Mouse (Mus musculus) myocyte (in vitro differentiated cells): ENCODE data around the gene Tnxb.

Experiments
- CEBPB ChIP-seq: IDR thresholded peaks from 2 replicates; pipeline ENCODE4 v1.6.1; 2011; ENCODE audit warnings: mild to moderate bottlenecking, moderate library complexity; ENCODE audit not compliant: poor library complexity, insufficient read depth, severe bottlenecking
- MYOG ChIP-seq, 3 experiments: IDR thresholded peaks; one replicate each; pipeline ENCODE4 v1.6.1; 2011; ENCODE audit warnings: control low read depth in 2 of 3, low read depth in 2 of 3, mild to moderate bottlenecking in 2 of 3; ENCODE audit not compliant: insufficient read length in 2 of 3, control insufficient read depth in 1 of 3, insufficient read depth in 1 of 3
- POLR2A ChIP-seq: IDR thresholded peaks from one replicate; pipeline ENCODE4 v1.6.1; 2011; ENCODE audit warnings: low read depth, mild to moderate bottlenecking, control low read depth, moderate library complexity; ENCODE audit not compliant: insufficient read length
- POLR2AphosphoS2 ChIP-seq: IDR thresholded peaks from one replicate; pipeline ENCODE4 v1.6.1; 2011; ENCODE audit warnings: low read depth, control low read depth; ENCODE audit not compliant: insufficient read length
- USF1 ChIP-seq: IDR thresholded peaks from one replicate; pipeline ENCODE4 v1.6.1; 2011; ENCODE audit warnings: low read depth, mild to moderate bottlenecking, control low read depth, moderate library complexity

DNA sequence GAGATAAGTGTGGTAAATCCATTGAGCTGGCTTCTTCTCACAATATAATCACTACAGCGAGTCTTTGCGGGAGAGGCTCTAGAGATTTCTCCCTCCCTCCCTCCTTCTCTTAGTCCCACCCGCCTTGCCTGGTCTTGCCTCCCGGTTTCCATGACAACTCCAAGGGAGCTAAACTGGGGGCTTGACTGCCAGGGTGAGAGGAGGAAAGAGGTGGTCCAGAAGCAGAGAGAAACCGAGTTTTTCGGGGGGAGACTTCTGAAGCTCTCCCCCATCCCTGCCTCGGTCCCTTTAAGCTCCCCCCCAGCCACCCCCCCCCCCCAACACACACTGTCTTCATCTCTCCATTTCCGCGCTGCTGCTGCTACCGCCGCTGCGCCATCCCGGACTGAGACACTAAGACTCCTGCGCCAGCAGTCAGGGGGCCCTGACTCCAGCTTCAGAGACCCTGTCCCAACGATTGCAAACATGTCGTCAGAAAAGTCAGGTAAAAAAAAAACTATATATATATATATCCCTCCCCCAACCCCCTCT lies 41.0 kb upstream of the Tnxb start, which contains the start of gene Prrt1:
- TF ChIP-seq POLR2A (no peak), CEBPB (no peak), POLR2AphosphoS2 (no peak), USF1 (no peak), MYOG (IDR thresholded peaks at IDR 0.05; ENCODE audit: control insufficient read depth in 1 of 3, insufficient read depth in 1 of 3, insufficient read length in 2 of 3, low read depth in 2 of 3) (no peak)
